Comparison of ENCODE assay signal across 9 mouse cellular contexts in the genomic region with DNA sequence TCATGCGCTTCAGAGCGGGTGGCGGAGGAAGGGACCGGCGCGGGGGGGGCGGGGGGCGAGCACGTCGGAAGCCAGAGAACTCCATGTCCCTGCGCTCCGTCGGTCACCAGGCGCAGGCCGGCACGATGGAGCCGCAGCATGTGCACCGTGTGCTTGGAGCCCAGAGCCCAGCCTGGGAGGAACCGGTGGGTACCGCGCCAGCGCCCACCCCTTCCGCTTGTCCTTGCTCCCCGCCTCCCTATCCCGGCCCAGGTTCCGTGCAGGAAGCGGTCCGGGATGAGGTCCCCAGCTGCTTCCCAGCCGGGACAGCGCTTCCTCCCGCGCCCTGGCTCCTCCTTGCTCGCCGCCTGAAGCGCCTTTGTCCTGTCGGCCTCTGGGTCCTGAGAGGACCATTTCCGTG. TPM values are rescaled to one million over a fixed set of nuclear protein-coding genes. Genes with fewer than 3 reads are reported as not detected.
DNase-seq lines count a peak whose midpoint lies in the region; ATAC-seq and TF ChIP-seq lines count a peak whose summit lies in the region.
"Not testable (repeated sequence)": the region's sequence is repeated elsewhere in the genome, so short reads cannot be mapped to it uniquely, and the experiment has no call there.
"Had no signal": no experiment of that assay in that cellular context is flagged by ENCODE, and none has a peak within 500 bp of the region (broad histone marks: within the 10 kb centered on the region; RNA-seq: fewer than 3 reads in every experiment).

A gene (plus strand): TSS at position 101 of the 400 bp plus-strand sequence.

- not testable (repeated sequence) for ATAC-seq in forebrain, embryonic 11.5 days (replicated peaks; ENCODE audit: low FRiP score); heart, embryonic 11.5 days (replicated peaks; ENCODE audit: insufficient number of reproducible peaks, low FRiP score, low TSS enrichment); hindbrain, embryonic 16.5 days; neural tube, embryonic 15.5 days (ENCODE audit: low FRiP score)

- H3K4me3 ChIP-seq in forebrain, embryonic 11.5 days (ENCODE audit: low read depth, low read length): peak within 1 kb of the TSS; percentile 30
- H3K4me3 ChIP-seq in heart, embryonic 11.5 days (ENCODE audit: low read depth, low read length): peak within 1 kb of the TSS; percentile 37
- H3K4me3 ChIP-seq in hindbrain, embryonic 16.5 days (ENCODE audit: low read length): peak within 1 kb of the TSS; percentile 46
- peak within 1 kb of the TSS; percentile 20; the same call in 1 of the 2 replicates for H3K4me3 ChIP-seq in layer of hippocampus, adult 2 months
- peak within 1 kb of the TSS; percentile 42 for H3K4me3 ChIP-seq in neural tube, embryonic 15.5 days (replicated peaks)

- peak within 1 kb of the TSS; percentile 51 for H3K4me2 ChIP-seq in forebrain, embryonic 11.5 days (ENCODE audit: low read depth, low read length, severe bottlenecking)
- H3K4me2 ChIP-seq in heart, embryonic 11.5 days: peak within 1 kb of the TSS; percentile 63
- H3K4me2 ChIP-seq in hindbrain, embryonic 16.5 days (ENCODE audit: low read length): peak within 1 kb of the TSS; percentile 53
- H3K4me2 ChIP-seq in neural tube, embryonic 15.5 days: peak within 1 kb of the TSS; percentile 54

- H3K36me3 ChIP-seq in forebrain, embryonic 11.5 days (ENCODE audit: control insufficient read depth, insufficient read depth, low read length); heart, embryonic 11.5 days (ENCODE audit: control insufficient read depth, insufficient read depth, low read length); hindbrain, embryonic 16.5 days (ENCODE audit: control insufficient read depth, insufficient read depth, low read length); neural tube, embryonic 15.5 days: not testable (repeated sequence)

- H3K9me3 ChIP-seq in forebrain, embryonic 11.5 days (ENCODE audit: control insufficient read depth, low read length); heart, embryonic 11.5 days (replicated peaks; ENCODE audit: control insufficient read depth, low read length); hindbrain, embryonic 16.5 days (ENCODE audit: control insufficient read depth, low read length); neural tube, embryonic 15.5 days (replicated peaks): not testable (repeated sequence)

- H3K27me3 ChIP-seq in forebrain, embryonic 11.5 days (ENCODE audit: control insufficient read depth, insufficient read depth, low read length); heart, embryonic 11.5 days (ENCODE audit: control insufficient read depth, insufficient read depth, low read length); hindbrain, embryonic 16.5 days (replicated peaks; ENCODE audit: control insufficient read depth, insufficient read depth, low read length); neural tube, embryonic 15.5 days (replicated peaks): not testable (repeated sequence)

- not testable (repeated sequence) for H3K4me1 ChIP-seq in forebrain, embryonic 11.5 days (replicated peaks; ENCODE audit: control insufficient read depth, insufficient read depth, low read length); heart, embryonic 11.5 days (ENCODE audit: control insufficient read depth, insufficient read depth, low read length); hindbrain, embryonic 16.5 days (ENCODE audit: control insufficient read depth, insufficient read depth, low read depth, low read length); neural tube, embryonic 15.5 days

- H3K9ac ChIP-seq in forebrain, embryonic 11.5 days (ENCODE audit: low read length): peak within 1 kb of the TSS; percentile 43
- not testable (repeated sequence) for H3K9ac ChIP-seq in heart, embryonic 11.5 days (ENCODE audit: low read depth, low read length)
- peak within 1 kb of the TSS; percentile 58 for H3K9ac ChIP-seq in hindbrain, embryonic 16.5 days (ENCODE audit: low read depth, low read length)
- peak within 1 kb of the TSS; percentile 27; the same call in 1 of the 2 replicates for H3K9ac ChIP-seq in neural tube, embryonic 15.5 days (replicated peaks)

- WGBS in forebrain, embryonic 11.5 days: 2% methylated on average over 20 of the region's 37 CpGs
- WGBS in heart, embryonic 11.5 days (ENCODE audit: insufficient replicate concordance): 5% methylated on average over 28 of the region's 37 CpGs
- WGBS in hindbrain, embryonic 16.5 days: 7% methylated on average over 23 of the region's 37 CpGs
- whole genome bisulfite sequencing in neural tube, embryonic 15.5 days: under 1% methylated on average over 24 of the region's 37 CpGs

- TF ChIP-seq CTCF in layer of hippocampus, adult 2 months (conservative IDR thresholded peaks at IDR 0.05): not testable (repeated sequence)

- peak; percentile 1 for DNase-seq in brain, adult 2 months (ENCODE audit: low read depth, low spot score)
- peak; percentile 60 for DNase-seq in forebrain, embryonic 11.5 days (ENCODE audit: low spot score)
- DNase-seq in layer of hippocampus, adult 2 months (ENCODE audit: low spot score in 2 of 2): not testable (repeated sequence)
- peak; percentile 2 for DNase-seq in lung, postnatal 10 days
- DNase-seq in urinary bladder, postnatal 25 days (ENCODE audit: low spot score): peak; percentile 2

- not testable (repeated sequence) for H3K27ac ChIP-seq in forebrain, embryonic 11.5 days (ENCODE audit: low read depth, low read length); heart, embryonic 11.5 days (ENCODE audit: low read depth, low read length); hindbrain, embryonic 16.5 days (ENCODE audit: low read depth, low read length); layer of hippocampus, adult 2 months; neural tube, embryonic 15.5 days (replicated peaks)

RNA-seq across cellular contexts. Expression of the gene that starts here (rescaled TPM):
- 0.53 TPM in 1 of 2 replicates, not detected in the other for polyA plus RNA-seq in forebrain, embryonic 11.5 days (2014; fragmentation: Nextera tagmentation; extraction: Ambion mirVana)
- 3.6 TPM in 1 of 2 replicates, not detected in the other for polyA plus RNA-seq in heart, embryonic 11.5 days (2014; fragmentation: Nextera tagmentation; extraction: Ambion mirVana)
- 4.3 and 6.0 TPM in 2 replicates for polyA plus RNA-seq in hindbrain, embryonic 16.5 days (2015; fragmentation: Nextera tagmentation; extraction: Ambion mirVana)
- 1 to 10 TPM; 8.3 to 9.4 TPM for total RNA-seq in layer of hippocampus, adult 2 months (2021)
- polyA plus RNA-seq in neural tube, embryonic 15.5 days (2015; fragmentation: Nextera tagmentation; extraction: Ambion mirVana): 4.1 and 6.7 TPM in 2 replicates
- total RNA-seq: megakaryocyte, adult 5-6 weeks had no signal

Comparison
In these comparisons a context has a peak if more than half of its experiments do, and no peak if none do; other contexts are left out.
1. Peak in DNase-seq, H3K4me3 ChIP-seq, H3K9ac ChIP-seq and H3K4me2 ChIP-seq in forebrain, embryonic 11.5 days; RNA of the gene not detected or under 1 TPM.